Mouse (Mus musculus): Measurements from ENCODE around the gene Olfr69. TPM values are rescaled to one million over a fixed set of nuclear protein-coding genes. Genes with fewer than 3 reads are reported as not detected.

The Olfr69 gene
- total RNA-seq, 1 experiment from 2014 or later, result not detected

Other genes with a start within 250 kb of the Olfr69 start
- not detected in 2 replicates for gene Olfr612, start 228.9 kb downstream of the Olfr69 start, total RNA-seq (2021)
- not detected in 2 replicates for gene Olfr613, start 223.5 kb downstream of the Olfr69 start, total RNA-seq (2021)
- not detected in 2 replicates for gene Olfr615, start 215.5 kb downstream of the Olfr69 start, total RNA-seq (2021)
- not detected in 2 replicates for gene Olfr616, start 202.5 kb downstream of the Olfr69 start, total RNA-seq (2021)
- not detected in 2 replicates for gene Olfr617, start 198.5 kb downstream of the Olfr69 start, total RNA-seq (2021)
- not detected in 2 replicates for gene Olfr618, start 181.5 kb downstream of the Olfr69 start, total RNA-seq (2021)
- not detected in 2 replicates for gene Olfr619, start 171.0 kb downstream of the Olfr69 start, total RNA-seq (2021)
- not detected in 2 replicates for gene Olfr620, start 159.1 kb downstream of the Olfr69 start, total RNA-seq (2021)
- not detected in 2 replicates for gene Olfr622, start 128.9 kb downstream of the Olfr69 start, total RNA-seq (2021)
- not detected in 2 replicates for gene Olfr623, start 107.9 kb downstream of the Olfr69 start, total RNA-seq (2021)
- 0.06 TPM in 1 of 2 replicates, not detected in the other for gene Olfr624, start 100.4 kb downstream of the Olfr69 start, total RNA-seq (2021)
- gene Olfr625-ps1, start 88.9 kb downstream of the Olfr69 start, total RNA-seq (2021), result not detected in 2 replicates
- not detected in 2 replicates for gene Olfr243, start 56.9 kb downstream of the Olfr69 start, total RNA-seq (2021)
- not detected in 2 replicates for gene Olfr628, start 41.2 kb downstream of the Olfr69 start, total RNA-seq (2021)
- gene Olfr629, start 26.7 kb downstream of the Olfr69 start, total RNA-seq (2021), result not detected in 2 replicates
- not detected in 2 replicates for gene Olfr630, start 14.3 kb downstream of the Olfr69 start, total RNA-seq (2021)
- not detected in 2 replicates for gene Olfr68, start 8.1 kb upstream of the Olfr69 start, total RNA-seq (2021)
- not detected in 2 replicates for gene Olfr67, start 20.2 kb upstream of the Olfr69 start, total RNA-seq (2021)
- gene Hbb-bt, start 42.4 kb upstream of the Olfr69 start, total RNA-seq (2021), result 217 and 281 TPM in 2 replicates
- gene Hbb-bs, start 56.5 kb upstream of the Olfr69 start, total RNA-seq (2021), result 2,100 and 2,179 TPM in 2 replicates
- not detected in 2 replicates for gene Hbb-bh2, start 68.9 kb upstream of the Olfr69 start, total RNA-seq (2021)
- gene Hbb-bh1, start 71.6 kb upstream of the Olfr69 start, total RNA-seq (2021), result not detected in 2 replicates
- gene Hbb-y, start 81.6 kb upstream of the Olfr69 start, total RNA-seq (2021), result not detected in 2 replicates
- gene Olfr66, start 114.7 kb upstream of the Olfr69 start, total RNA-seq (2021), result not detected in 2 replicates
- not detected in 2 replicates for gene Olfr64, start 122.9 kb upstream of the Olfr69 start, total RNA-seq (2021)
- not detected in 2 replicates for gene Olfr65, start 131.9 kb upstream of the Olfr69 start, total RNA-seq (2021)
- not detected in 2 replicates for gene Olfr631, start 157.2 kb upstream of the Olfr69 start, total RNA-seq (2021)
- gene Olfr632, start 162.8 kb upstream of the Olfr69 start, total RNA-seq (2021), result not detected in 2 replicates
- not detected in 2 replicates for gene Olfr633, start 172.8 kb upstream of the Olfr69 start, total RNA-seq (2021)
- 0.06 TPM in 1 of 2 replicates, not detected in the other for gene Olfr635, start 199.6 kb upstream of the Olfr69 start, total RNA-seq (2021)
- gene Olfr638, start 227.2 kb upstream of the Olfr69 start, total RNA-seq (2021), result not detected in 2 replicates
- 0.06 TPM in 1 of 2 replicates, not detected in the other for gene Olfr639, start 245.7 kb upstream of the Olfr69 start, total RNA-seq (2021)